Mouse (Mus musculus): ENCODE measurements around the gene Fut2. TPM values are rescaled to one million over a fixed set of nuclear protein-coding genes. Genes with fewer than 3 reads are reported as not detected.

The Fut2 gene
- total and polyA plus RNA-seq, 3 experiments, result not detected

- TF ChIP-seq NRF1 (IDR thresholded peaks at IDR 0.05; ENCODE audit: low read depth, low read length), result no peak
- TF ChIP-seq MEF2A (IDR thresholded peaks at IDR 0.05; ENCODE audit: borderline replicate concordance, low read depth, low read length), result no peak; the same call in 1 of the 2 replicates
- no peak for TF ChIP-seq CHD2 (IDR thresholded peaks at IDR 0.05; ENCODE audit: low read length)
- TF ChIP-seq MXI1 (IDR thresholded peaks at IDR 0.05; ENCODE audit: low read depth, low read length), result no peak
- TF ChIP-seq ELF1 (IDR thresholded peaks at IDR 0.05; ENCODE audit: low read depth, low read length), result peak; percentile 89
- TF ChIP-seq USF1 (IDR thresholded peaks at IDR 0.05; ENCODE audit: low read depth, low read length), result no peak
- peak; percentile 35; the same call in 1 of the 2 replicates for TF ChIP-seq BHLHE40 (IDR thresholded peaks at IDR 0.05; ENCODE audit: low read depth, low read length)
Measured at GRCm38 (mm10) chr7:45682144-45683126, 16.2 kb upstream of the Fut2 start (continued).

DNA sequence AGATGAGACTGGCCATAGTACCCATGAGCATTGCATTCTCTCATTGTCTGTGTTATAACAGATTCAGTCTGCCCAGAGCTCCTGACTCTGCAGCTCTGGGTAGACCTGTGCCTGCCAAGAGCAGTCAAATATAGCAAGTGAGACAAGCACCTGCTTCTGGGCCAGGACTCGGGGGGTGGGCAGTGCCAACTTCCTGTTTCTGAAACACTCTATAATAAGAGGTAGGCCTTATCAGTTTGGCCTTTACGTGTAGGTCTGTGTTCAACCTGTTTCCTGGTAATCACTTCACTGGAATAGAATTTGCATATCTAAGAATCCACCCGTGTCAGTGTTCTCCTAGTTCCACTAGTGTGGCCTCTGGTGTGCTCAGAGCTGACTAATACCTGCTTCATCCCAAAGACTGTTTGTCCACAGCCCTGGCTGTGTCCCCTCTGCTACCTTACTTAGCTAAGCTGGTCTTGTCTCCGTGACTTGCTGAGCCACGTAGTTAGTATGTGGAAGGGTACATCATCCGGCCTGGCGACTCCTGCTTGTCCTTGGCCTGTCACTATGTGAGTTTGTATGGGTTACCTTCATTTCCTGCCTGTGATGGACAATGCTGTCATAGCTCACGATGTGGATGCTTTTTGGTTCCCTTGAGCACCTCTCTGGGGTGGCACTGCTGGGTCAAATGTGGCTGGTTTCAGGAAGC, 15.0 kb upstream of the Fut2 start:
- peaks cover 34 to 68% of the 10 kb centered on the region in 2 experiments for H3K4me1 ChIP-seq (ENCODE audit: control insufficient read depth in 1 of 2, insufficient read depth in 2 of 2)
- H3K4me2 ChIP-seq (ENCODE audit: insufficient read depth, low read depth, poor library complexity, severe bottlenecking), result no peak overlapping the region
- peak overlapping the region; percentile 81 for H3K27ac ChIP-seq (ENCODE audit: insufficient read depth, low read depth)
- dilution Hi-C loops (cut with MboI; ENCODE audit: extremely low pct_ligation_motif_present, extremely low pct_unique_long_range_greater_than_20kb, low sequenced_read_pairs) (no loop called here), in situ Hi-C loops (cut with MboI; ENCODE audit: low pct_ligation_motif_present, low pct_unique_long_range_greater_than_20kb, low sequenced_read_pairs) (loop anchor here (5.0 to 10.0 kb wide), 3 partner anchors 44 to 216 kb away; partner anchors contain the start of genes Bax and Mamstr)
- H3K4me3 ChIP-seq (replicated peaks in 1 of 3; ENCODE audit: low read depth in 2 of 3, low read length in 2 of 3, poor library complexity in 1 of 3), result peak overlapping the region in 1 of 3 experiments; percentile 28
- H3K9ac ChIP-seq (ENCODE audit: insufficient read depth, low read depth), result no peak overlapping the region
- no peaks in the 10 kb centered on the region for H3K79me2 ChIP-seq (replicated peaks; ENCODE audit: control insufficient read depth, extremely low read depth, insufficient read depth, poor library complexity, severe bottlenecking)
- no peaks in the 10 kb centered on the region for H3K36me3 ChIP-seq (replicated peaks in 1 of 2; ENCODE audit: control insufficient read depth in 1 of 2, insufficient read depth in 1 of 2, low read length in 1 of 2)
- no peaks in the 10 kb centered on the region for H3K27me3 ChIP-seq (replicated peaks)
- peak; percentile 72 for DNase-seq (ENCODE audit: extremely low read depth)
- TF ChIP-seq MXI1 (IDR thresholded peaks at IDR 0.05; ENCODE audit: low read depth, low read length), result peak; percentile 68; the same call in 1 of the 2 replicates
- TF ChIP-seq TBP (conservative IDR thresholded peaks at IDR 0.05; ENCODE audit: low read depth, low read length), result 0 out of 2 replicates have a peak, but pooled peaks have one; percentile 15
- TF ChIP-seq ZKSCAN1 (IDR thresholded peaks at IDR 0.05; ENCODE audit: borderline replicate concordance, low read depth, low read length), result no peak
- TF ChIP-seq HCFC1 (IDR thresholded peaks at IDR 0.05; ENCODE audit: low read depth, low read length), result 0 out of 2 replicates have a peak, but pooled peaks have one; percentile 15
- no peak for TF ChIP-seq E2F4 (IDR thresholded peaks at IDR 0.05; ENCODE audit: insufficient replicate concordance, low read depth, low read length)
- peak; percentile 62; the same call in 1 of the 2 replicates for TF ChIP-seq MYC (IDR thresholded peaks at IDR 0.05; ENCODE audit: low read depth, low read length)
- peak; percentile 65; the same call in 1 of the 2 replicates for TF ChIP-seq MEF2A (IDR thresholded peaks at IDR 0.05; ENCODE audit: borderline replicate concordance, low read depth, low read length)
- peak; percentile 30; the same call in 1 of the 2 replicates for TF ChIP-seq IRF4 (IDR thresholded peaks at IDR 0.05; ENCODE audit: low read depth, low read length)
- peak; percentile 51; the same call in 1 of the 2 replicates for TF ChIP-seq EP300 (IDR thresholded peaks at IDR 0.05; ENCODE audit: low read length)
- 0 out of 2 replicates have a peak, but pooled peaks have one; percentile 26 for TF ChIP-seq CHD1 (IDR thresholded peaks at IDR 0.05; ENCODE audit: low read depth, low read length)
- TF ChIP-seq MAX (IDR thresholded peaks at IDR 0.05; ENCODE audit: low read length), result peak; percentile 90
- no peak for TF ChIP-seq CHD2 (IDR thresholded peaks at IDR 0.05; ENCODE audit: low read length)
- TF ChIP-seq BHLHE40 (IDR thresholded peaks at IDR 0.05; ENCODE audit: low read depth, low read length), result peak; percentile 43; the same call in 1 of the 2 replicates
- TF ChIP-seq TCF12 (IDR thresholded peaks at IDR 0.05; ENCODE audit: low read depth, low read length), result peak; percentile 61
- peak; percentile 58 for TF ChIP-seq ELF1 (IDR thresholded peaks at IDR 0.05; ENCODE audit: low read depth, low read length)
- TF ChIP-seq SIN3A (IDR thresholded peaks at IDR 0.05; ENCODE audit: low read length), result peak; percentile 45; the same call in 1 of the 2 replicates
- no peak for TF ChIP-seq ZMIZ1 (IDR thresholded peaks at IDR 0.05; ENCODE audit: low read depth, low read length)
- TF ChIP-seq ZC3H11A (IDR thresholded peaks at IDR 0.05; ENCODE audit: low read depth, low read length), result no peak
- TF ChIP-seq ETS1 (conservative IDR thresholded peaks at IDR 0.05; ENCODE audit: low read depth, low read length), result 0 out of 2 replicates have a peak, but pooled peaks have one; percentile 29
- no peaks in the 10 kb centered on the region for H3K9me3 ChIP-seq (replicated peaks; ENCODE audit: low read length)
